In genomic region chr1:172312768-172313561, GRCm38 (mm10) we compare ENCODE assay signal across 8 mouse cellular contexts. TPM values are rescaled to one million over a fixed set of nuclear protein-coding genes. Genes with fewer than 3 reads are reported as not detected.
DNase-seq lines count a peak whose midpoint lies in the region; ATAC-seq lines count a peak whose summit lies in the region.

No protein-coding gene starts in this region.

- peak; percentile 2; the same call in 1 of the 2 replicates for ATAC-seq in frontal cortex, adult (ENCODE audit: low TSS enrichment)
- ATAC-seq in liver, embryonic 15.5 days (ENCODE audit: insufficient read depth) = peak; percentile 35

- H3K27ac ChIP-seq in hindbrain, embryonic 10.5 days = peak overlapping the region; percentile 92
- H3K27ac ChIP-seq in liver, embryonic 15.5 days (replicated peaks) = no peak overlapping the region

- peaks cover 21% of the 10 kb centered on the region for H3K36me3 ChIP-seq in hindbrain, embryonic 10.5 days
- H3K36me3 ChIP-seq in liver, embryonic 15.5 days (replicated peaks) = peaks cover 11% of the 10 kb centered on the region

- peak overlapping the region; percentile 90 for H3K4me2 ChIP-seq in liver, embryonic 15.5 days

- H3K27me3 ChIP-seq in hindbrain, embryonic 10.5 days (ENCODE audit: insufficient read depth, poor library complexity, severe bottlenecking) = peaks cover 29% of the 10 kb centered on the region
- no peaks in the 10 kb centered on the region for H3K27me3 ChIP-seq in liver, embryonic 15.5 days

- H3K4me1 ChIP-seq in hindbrain, embryonic 10.5 days (replicated peaks) = peaks cover 85% of the 10 kb centered on the region
- H3K4me1 ChIP-seq in liver, embryonic 15.5 days (replicated peaks) = peaks cover 50% of the 10 kb centered on the region

- H3K9me3 ChIP-seq in hindbrain, embryonic 10.5 days = no peaks in the 10 kb centered on the region
- H3K9me3 ChIP-seq in liver, embryonic 15.5 days (replicated peaks) = no peaks in the 10 kb centered on the region

- 17% methylated on average over 16 of the region's 16 CpGs for WGBS in hindbrain, embryonic 10.5 days
- WGBS in liver, embryonic 15.5 days (ENCODE audit: insufficient replicate concordance) = 9% methylated on average over 16 of the region's 16 CpGs

- H3K9ac ChIP-seq in liver, embryonic 15.5 days = peak overlapping the region; percentile 79

- no peak for DNase-seq in frontal cortex, postnatal 36 days (ENCODE audit: low spot score in 2 of 2)
- DNase-seq in thymus, postnatal 0 days (ENCODE audit: low spot score) = peak; percentile 4
- DNase-seq in thymus, postnatal 14 days = no peak
- no peak for DNase-seq in hindbrain, embryonic 10.5 days (ENCODE audit: low spot score)
- DNase-seq in skeletal muscle tissue, adult 2 months (ENCODE audit: low read depth, low spot score) = peak; percentile 34
- DNase-seq in adrenal gland, adult (ENCODE audit: inconsistent age in 2 of 2, low spot score in 1 of 2) = no peak

- peak overlapping the region; percentile 81 for H3K4me3 ChIP-seq in hindbrain, embryonic 10.5 days
- peak overlapping the region; percentile 75 for H3K4me3 ChIP-seq in liver, embryonic 15.5 days (replicated peaks)

RNA-seq across cellular contexts. Expression of gene Atp1a2, which starts 15.1 kb away (rescaled TPM):
- polyA plus RNA-seq in thymus, postnatal 0 days (2015; fragmentation: Nextera tagmentation; extraction: Ambion mirVana) = 0.71 and 0.82 TPM in 2 replicates
- polyA plus RNA-seq in hindbrain, embryonic 10.5 days (2016; fragmentation: Nextera tagmentation; extraction: Ambion mirVana) = 2.1 and 2.3 TPM in 2 replicates
- polyA plus RNA-seq in liver, embryonic 15.5 days (2015; fragmentation: Nextera tagmentation; extraction: Ambion mirVana) = 0.39 and 0.40 TPM in 2 replicates

RNA-seq across cellular contexts. Expression of gene Kcnj9, which starts 16.2 kb away (rescaled TPM):
- polyA plus RNA-seq in thymus, postnatal 0 days (2015; fragmentation: Nextera tagmentation; extraction: Ambion mirVana) = 0.09 TPM in 2 replicates
- 0.11 and 0.71 TPM in 2 replicates for polyA plus RNA-seq in hindbrain, embryonic 10.5 days (2016; fragmentation: Nextera tagmentation; extraction: Ambion mirVana)
- 0.03 TPM in 1 of 2 replicates, not detected in the other for polyA plus RNA-seq in liver, embryonic 15.5 days (2015; fragmentation: Nextera tagmentation; extraction: Ambion mirVana)

RNA-seq across cellular contexts. Expression of gene Kcnj10, which starts 28.0 kb away (rescaled TPM):
- polyA plus RNA-seq in thymus, postnatal 0 days (2015; fragmentation: Nextera tagmentation; extraction: Ambion mirVana) = 0.15 and 0.17 TPM in 2 replicates
- polyA plus RNA-seq in hindbrain, embryonic 10.5 days (2016; fragmentation: Nextera tagmentation; extraction: Ambion mirVana) = 0.31 and 0.77 TPM in 2 replicates
- 0.09 and 0.12 TPM in 2 replicates for polyA plus RNA-seq in liver, embryonic 15.5 days (2015; fragmentation: Nextera tagmentation; extraction: Ambion mirVana)

RNA-seq across cellular contexts. Expression of gene Igsf8, which starts 51.5 kb away (rescaled TPM):
- polyA plus RNA-seq in thymus, postnatal 0 days (2015; fragmentation: Nextera tagmentation; extraction: Ambion mirVana) = 24.2 and 28.4 TPM in 2 replicates
- polyA plus RNA-seq in hindbrain, embryonic 10.5 days (2016; fragmentation: Nextera tagmentation; extraction: Ambion mirVana) = 63.5 and 142 TPM in 2 replicates
- polyA plus RNA-seq in liver, embryonic 15.5 days (2015; fragmentation: Nextera tagmentation; extraction: Ambion mirVana) = 17.9 and 23.1 TPM in 2 replicates

RNA-seq across cellular contexts. Expression of gene Atp1a4, which starts 54.8 kb away (rescaled TPM):
- polyA plus RNA-seq in thymus, postnatal 0 days (2015; fragmentation: Nextera tagmentation; extraction: Ambion mirVana) = not detected in 2 replicates
- not detected in 2 replicates for polyA plus RNA-seq in hindbrain, embryonic 10.5 days (2016; fragmentation: Nextera tagmentation; extraction: Ambion mirVana)
- 0.02 TPM in 1 of 2 replicates, not detected in the other for polyA plus RNA-seq in liver, embryonic 15.5 days (2015; fragmentation: Nextera tagmentation; extraction: Ambion mirVana)

Comparison
In these comparisons a context has a peak if more than half of its experiments do, and no peak if none do; other contexts are left out.
1. DNase-seq: peak in thymus, postnatal 0 days (single experiment) and skeletal muscle tissue, adult 2 months (single experiment); none in frontal cortex, postnatal 36 days (0 of 2), thymus, postnatal 14 days (single experiment), hindbrain, embryonic 10.5 days (single experiment) and adrenal gland, adult (0 of 2).